Mouse (Mus musculus): ENCODE measurements around the gene Cdkal1. TPM values are rescaled to one million over a fixed set of nuclear protein-coding genes. Genes with fewer than 3 reads are reported as not detected.

The Cdkal1 gene
- polyA plus RNA-seq, 1 experiment: 0.50 TPM

GRCm38 (mm10) chr13:29819910-29820583 is 35.4 kb downstream of the Cdkal1 start:
- no peak for TF ChIP-seq FLI1 (IDR thresholded peaks at IDR 0.05; ENCODE audit: low read length)
- no peaks in the 10 kb centered on the region for H3K27me3 ChIP-seq (replicated peaks)
- H3K9me3 ChIP-seq: no peaks in the 10 kb centered on the region
- peaks cover 2% of the 10 kb centered on the region for H3K36me3 ChIP-seq (replicated peaks; ENCODE audit: low read length)
- H3K4me1 ChIP-seq: peaks cover 10% of the 10 kb centered on the region
- no peak overlapping the region for H3K4me3 ChIP-seq (replicated peaks)

- Histone ChIP-seq H3K4me1 (peaks cover 10% of the 10 kb centered on the region), H3K36me3 (replicated peaks; ENCODE audit: low read length) (peaks cover 2% of the 10 kb centered on the region), H3K4me3 (replicated peaks) (no peak overlapping the region), H3K9me3 (no peaks in the 10 kb centered on the region), H3K27me3 (replicated peaks) (no peaks in the 10 kb centered on the region)
- no peak for TF ChIP-seq FLI1 (IDR thresholded peaks at IDR 0.05; ENCODE audit: low read length)
- no peak for TF ChIP-seq GATA1 (IDR thresholded peaks at IDR 0.05; ENCODE audit: borderline replicate concordance, low read length)
Measured at GRCm38 (mm10) chr13:29819147-29819546, 36.3 kb downstream of the Cdkal1 start.

GRCm38 (mm10) chr13:29818314-29818713 is 37.2 kb downstream of the Cdkal1 start:
- H3K36me3 ChIP-seq (replicated peaks; ENCODE audit: low read length): peaks cover 2% of the 10 kb centered on the region
- H3K4me1 ChIP-seq: peaks cover 10% of the 10 kb centered on the region
- no peak overlapping the region for H3K4me3 ChIP-seq (replicated peaks)
- H3K27me3 ChIP-seq (replicated peaks): no peaks in the 10 kb centered on the region
- no peak for TF ChIP-seq GATA1 (IDR thresholded peaks at IDR 0.05; ENCODE audit: borderline replicate concordance, low read length)
- no peak for TF ChIP-seq FLI1 (IDR thresholded peaks at IDR 0.05; ENCODE audit: low read length)
- no peaks in the 10 kb centered on the region for H3K9me3 ChIP-seq

- Histone ChIP-seq H3K27me3 (replicated peaks) (no peaks in the 10 kb centered on the region), H3K4me3 (replicated peaks) (no peak overlapping the region), H3K9me3 (no peaks in the 10 kb centered on the region), H3K36me3 (replicated peaks; ENCODE audit: low read length) (no peaks in the 10 kb centered on the region), H3K4me1 (no peaks in the 10 kb centered on the region; the same call in 1 of the 2 replicates)
- TF ChIP-seq GATA1 (IDR thresholded peaks at IDR 0.05; ENCODE audit: borderline replicate concordance, low read length) (no peak), FLI1 (IDR thresholded peaks at IDR 0.05; ENCODE audit: low read length) (no peak)
Measured at GRCm38 (mm10) chr13:29810780-29811179, 44.7 kb downstream of the Cdkal1 start.

GRCm38 (mm10) chr13:29808383-29808782 is 47.1 kb downstream of the Cdkal1 start:
- Histone ChIP-seq H3K4me3 (replicated peaks) (no peak overlapping the region), H3K36me3 (replicated peaks; ENCODE audit: low read length) (no peaks in the 10 kb centered on the region), H3K4me1 (no peaks in the 10 kb centered on the region; the same call in 1 of the 2 replicates), H3K9me3 (no peaks in the 10 kb centered on the region), H3K27me3 (replicated peaks) (no peaks in the 10 kb centered on the region)
- no peak for TF ChIP-seq GATA1 (IDR thresholded peaks at IDR 0.05; ENCODE audit: borderline replicate concordance, low read length)
- no peak for TF ChIP-seq FLI1 (IDR thresholded peaks at IDR 0.05; ENCODE audit: low read length)

- H3K27me3 ChIP-seq (replicated peaks): no peaks in the 10 kb centered on the region
- no peaks in the 10 kb centered on the region for H3K9me3 ChIP-seq
- H3K4me3 ChIP-seq (replicated peaks): no peak overlapping the region
- no peaks in the 10 kb centered on the region; the same call in 1 of the 2 replicates for H3K4me1 ChIP-seq
- H3K36me3 ChIP-seq (replicated peaks; ENCODE audit: low read length): no peaks in the 10 kb centered on the region
- TF ChIP-seq GATA1 (IDR thresholded peaks at IDR 0.05; ENCODE audit: borderline replicate concordance, low read length): no peak
- TF ChIP-seq FLI1 (IDR thresholded peaks at IDR 0.05; ENCODE audit: low read length): no peak
Measured at GRCm38 (mm10) chr13:29807930-29808329, 47.5 kb downstream of the Cdkal1 start.

GRCm38 (mm10) chr13:29806871-29807270 is 48.6 kb downstream of the Cdkal1 start:
- H3K27me3 ChIP-seq (replicated peaks): no peaks in the 10 kb centered on the region
- no peaks in the 10 kb centered on the region for H3K9me3 ChIP-seq
- H3K4me1 ChIP-seq: no peaks in the 10 kb centered on the region; the same call in 1 of the 2 replicates
- no peak for TF ChIP-seq FLI1 (IDR thresholded peaks at IDR 0.05; ENCODE audit: low read length)
- no peak for TF ChIP-seq GATA1 (IDR thresholded peaks at IDR 0.05; ENCODE audit: borderline replicate concordance, low read length)
- no peaks in the 10 kb centered on the region for H3K36me3 ChIP-seq (replicated peaks; ENCODE audit: low read length)
- no peak overlapping the region for H3K4me3 ChIP-seq (replicated peaks)

- TF ChIP-seq GATA1 (IDR thresholded peaks at IDR 0.05; ENCODE audit: borderline replicate concordance, low read length) (no peak), FLI1 (IDR thresholded peaks at IDR 0.05; ENCODE audit: low read length) (no peak)
- H3K4me3 ChIP-seq (replicated peaks): no peak overlapping the region
- H3K4me1 ChIP-seq: no peaks in the 10 kb centered on the region
- H3K36me3 ChIP-seq (replicated peaks; ENCODE audit: low read length): no peaks in the 10 kb centered on the region
- no peaks in the 10 kb centered on the region for H3K9me3 ChIP-seq
- H3K27me3 ChIP-seq (replicated peaks): no peaks in the 10 kb centered on the region
Measured at GRCm38 (mm10) chr13:29805296-29805695, 50.2 kb downstream of the Cdkal1 start.

- Histone ChIP-seq H3K36me3 (replicated peaks; ENCODE audit: low read length) (no peaks in the 10 kb centered on the region), H3K4me1 (no peaks in the 10 kb centered on the region), H3K9me3 (no peaks in the 10 kb centered on the region), H3K27me3 (replicated peaks) (no peaks in the 10 kb centered on the region), H3K4me3 (replicated peaks) (no peak overlapping the region)
- TF ChIP-seq GATA1 (IDR thresholded peaks at IDR 0.05; ENCODE audit: borderline replicate concordance, low read length) (no peak), FLI1 (IDR thresholded peaks at IDR 0.05; ENCODE audit: low read length) (no peak)
Measured at GRCm38 (mm10) chr13:29804034-29804433, 51.4 kb downstream of the Cdkal1 start.

GRCm38 (mm10) chr13:29802699-29803098 is 52.8 kb downstream of the Cdkal1 start:
- Histone ChIP-seq H3K4me1 (no peaks in the 10 kb centered on the region), H3K27me3 (replicated peaks) (no peaks in the 10 kb centered on the region), H3K4me3 (replicated peaks) (no peak overlapping the region), H3K9me3 (no peaks in the 10 kb centered on the region), H3K36me3 (replicated peaks; ENCODE audit: low read length) (no peaks in the 10 kb centered on the region)
- TF ChIP-seq FLI1 (IDR thresholded peaks at IDR 0.05; ENCODE audit: low read length): no peak
- no peak for TF ChIP-seq GATA1 (IDR thresholded peaks at IDR 0.05; ENCODE audit: borderline replicate concordance, low read length)

Data from megakaryocyte, embryonic 14.5 days (primary cell).